Mouse (Mus musculus): ENCODE measurements at regions not wholly inside any gene's neighbourhood (a gene's known extent, or its start where the extent isn't known, plus 50 kb on each side); places are given as distances from the start of the nearest gene placed in this dataset.

DNA sequence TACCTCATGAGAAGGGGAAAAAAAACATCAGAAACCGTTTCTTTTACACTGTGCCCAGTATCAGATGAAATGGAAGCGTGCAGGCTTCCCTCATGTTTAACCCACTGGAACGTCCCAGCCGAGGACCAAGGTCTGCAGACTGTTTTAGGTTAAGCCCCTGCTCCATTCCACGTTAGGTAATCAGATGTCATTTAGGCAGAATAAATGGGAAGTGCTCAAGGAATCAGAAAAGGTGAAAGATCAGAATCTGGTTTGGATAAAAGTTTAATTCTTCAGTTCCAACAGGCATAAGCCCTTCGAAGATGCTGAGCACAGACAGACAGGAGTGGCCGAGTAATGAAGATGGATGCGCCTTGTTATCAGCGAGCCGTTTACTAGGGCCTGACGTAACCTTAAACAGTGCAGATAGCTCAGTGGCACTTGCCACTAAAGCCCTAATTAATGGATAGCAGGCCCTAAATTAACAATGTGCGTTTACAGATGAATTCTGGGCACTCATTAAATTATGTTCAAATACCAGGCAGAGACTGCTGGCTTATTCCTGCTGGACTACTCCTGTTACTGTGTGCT is 193.5 kb downstream of the Lmo4 start:
- no peak overlapping the region for H3K27ac ChIP-seq (ENCODE audit: control insufficient read depth, insufficient read depth, low read length)
- H3K36me3 ChIP-seq (ENCODE audit: control insufficient read depth, insufficient read depth, low read length), result no peaks in the 10 kb centered on the region
- no peak overlapping the region for H3K4me3 ChIP-seq (ENCODE audit: control insufficient read depth, insufficient read depth, low read length)
- DNase-seq, result no peak
- peaks cover 3% of the 10 kb centered on the region; the same call in 1 of the 2 replicates for H3K4me1 ChIP-seq (replicated peaks; ENCODE audit: control insufficient read depth, insufficient read depth, low read length)
- no peaks in the 10 kb centered on the region for H3K27me3 ChIP-seq (ENCODE audit: control insufficient read depth, insufficient read depth, low read length)
- 90% methylated on average over 12 of the region's 12 CpGs for WGBS
- TF ChIP-seq POLR2A (IDR thresholded peaks at IDR 0.05; ENCODE audit: control insufficient read depth, extremely low read depth, insufficient read depth, low read length, poor library complexity) (no peak), CTCF (IDR thresholded peaks at IDR 0.05; ENCODE audit: borderline replicate concordance, control insufficient read depth, extremely low read depth, insufficient read depth, low read length, poor library complexity) (no peak)

DNA sequence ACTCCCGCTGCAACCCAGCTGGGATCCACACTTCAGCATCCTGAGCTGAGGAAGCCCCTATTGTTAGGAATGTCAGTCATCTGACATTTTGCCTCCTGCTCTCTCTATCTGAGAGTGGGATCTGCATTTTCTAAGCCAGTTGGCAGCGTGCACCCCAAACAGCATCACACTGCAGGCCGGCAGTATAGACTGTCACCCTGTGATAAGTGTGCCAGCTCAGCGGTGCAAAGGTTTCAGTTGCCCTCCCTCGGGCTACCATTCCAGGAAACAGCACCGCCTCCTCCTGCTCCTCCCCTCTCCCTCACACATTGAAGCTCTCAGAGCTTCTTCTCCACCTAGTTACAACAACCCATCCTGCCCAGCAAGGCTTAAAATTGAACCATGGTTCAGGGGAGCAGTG is 194.5 kb downstream of the Lmo4 start:
- Histone ChIP-seq H3K4me3 (ENCODE audit: control insufficient read depth, insufficient read depth, low read length) (no peak overlapping the region), H3K27me3 (ENCODE audit: control insufficient read depth, insufficient read depth, low read length) (no peaks in the 10 kb centered on the region), H3K27ac (ENCODE audit: control insufficient read depth, insufficient read depth, low read length) (no peak overlapping the region), H3K36me3 (ENCODE audit: control insufficient read depth, insufficient read depth, low read length) (no peaks in the 10 kb centered on the region), H3K4me1 (replicated peaks; ENCODE audit: control insufficient read depth, insufficient read depth, low read length) (peaks cover 3% of the 10 kb centered on the region; the same call in 1 of the 2 replicates)
- WGBS, result 46% methylated on average over 6 of the region's 6 CpGs
- TF ChIP-seq CTCF (IDR thresholded peaks at IDR 0.05; ENCODE audit: borderline replicate concordance, control insufficient read depth, extremely low read depth, insufficient read depth, low read length, poor library complexity) (no peak), POLR2A (IDR thresholded peaks at IDR 0.05; ENCODE audit: control insufficient read depth, extremely low read depth, insufficient read depth, low read length, poor library complexity) (no peak)
- no peak for DNase-seq

DNA sequence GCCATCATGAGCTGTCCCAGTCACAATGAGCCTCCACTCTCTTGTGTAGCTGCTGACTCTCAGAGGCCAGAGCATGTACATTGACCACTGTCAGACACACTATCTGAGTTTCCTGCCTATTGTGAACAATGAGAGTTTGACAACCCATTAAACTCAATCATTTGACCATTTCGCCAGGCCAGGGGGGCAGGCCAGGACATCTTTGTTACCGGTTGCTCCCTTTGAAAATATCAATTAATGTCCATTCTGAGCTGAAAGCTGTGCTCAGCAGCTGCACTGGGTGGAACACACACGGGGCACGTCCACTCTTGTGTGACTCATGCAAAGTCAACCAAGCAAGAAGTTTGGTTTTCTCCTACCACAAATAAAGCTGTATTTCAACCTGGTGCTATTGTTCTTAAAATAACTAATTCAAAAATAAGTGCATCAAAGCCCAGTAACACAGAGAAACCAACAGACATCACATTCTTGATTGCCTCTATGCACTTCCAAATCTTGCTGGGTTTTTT is 197.9 kb downstream of the Lmo4 start:
- WGBS, result 92% methylated on average over 4 of the region's 4 CpGs
- Histone ChIP-seq H3K36me3 (ENCODE audit: control insufficient read depth, insufficient read depth, low read length) (no peaks in the 10 kb centered on the region), H3K27ac (ENCODE audit: control insufficient read depth, insufficient read depth, low read length) (no peak overlapping the region), H3K4me1 (replicated peaks; ENCODE audit: control insufficient read depth, insufficient read depth, low read length) (peaks cover 3% of the 10 kb centered on the region; the same call in 1 of the 2 replicates), H3K27me3 (ENCODE audit: control insufficient read depth, insufficient read depth, low read length) (no peaks in the 10 kb centered on the region), H3K4me3 (ENCODE audit: control insufficient read depth, insufficient read depth, low read length) (no peak overlapping the region)
- DNase-seq, result no peak
- no peak for TF ChIP-seq CTCF (IDR thresholded peaks at IDR 0.05; ENCODE audit: borderline replicate concordance, control insufficient read depth, extremely low read depth, insufficient read depth, low read length, poor library complexity)
- no peak for TF ChIP-seq POLR2A (IDR thresholded peaks at IDR 0.05; ENCODE audit: control insufficient read depth, extremely low read depth, insufficient read depth, low read length, poor library complexity)

- no peaks in the 10 kb centered on the region for H3K4me1 ChIP-seq (replicated peaks; ENCODE audit: control insufficient read depth, insufficient read depth, low read length)
- DNase-seq, result no peak
- no peak for TF ChIP-seq CTCF (IDR thresholded peaks at IDR 0.05; ENCODE audit: borderline replicate concordance, control insufficient read depth, extremely low read depth, insufficient read depth, low read length, poor library complexity)
- TF ChIP-seq POLR2A (IDR thresholded peaks at IDR 0.05; ENCODE audit: control insufficient read depth, extremely low read depth, insufficient read depth, low read length, poor library complexity), result no peak
- H3K27ac ChIP-seq (ENCODE audit: control insufficient read depth, insufficient read depth, low read length), result no peak overlapping the region
- H3K4me3 ChIP-seq (ENCODE audit: control insufficient read depth, insufficient read depth, low read length), result no peak overlapping the region
- H3K36me3 ChIP-seq (ENCODE audit: control insufficient read depth, insufficient read depth, low read length), result no peaks in the 10 kb centered on the region
- no peaks in the 10 kb centered on the region for H3K27me3 ChIP-seq (ENCODE audit: control insufficient read depth, insufficient read depth, low read length)
- WGBS, result 97% methylated on average over 8 of the region's 8 CpGs
Measured at GRCm38 (mm10) chr3:143997909-143998308, 207.1 kb downstream of the Lmo4 start.

DNA sequence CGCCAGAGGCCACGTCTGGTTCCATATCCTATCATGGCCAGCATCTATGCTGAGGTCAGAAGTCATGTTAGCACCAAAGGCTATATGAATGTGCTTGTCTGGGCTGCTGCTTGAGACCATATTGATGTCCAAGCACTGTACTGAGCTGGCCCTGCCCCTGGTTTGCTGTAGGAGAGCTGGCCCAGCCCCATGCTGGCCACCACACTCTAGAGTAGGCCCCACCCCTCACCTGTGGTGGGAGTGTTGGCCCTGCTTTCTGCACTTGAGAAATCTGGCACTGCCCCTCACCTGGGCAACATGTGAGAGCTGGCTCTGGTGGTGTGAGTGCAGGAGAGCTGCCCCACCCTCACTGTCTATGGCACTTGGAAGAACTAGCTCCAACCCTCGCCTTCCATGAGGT is 210.0 kb downstream of the Lmo4 start:
- Histone ChIP-seq H3K27me3 (ENCODE audit: control insufficient read depth, insufficient read depth, low read length) (no peaks in the 10 kb centered on the region), H3K4me1 (replicated peaks; ENCODE audit: control insufficient read depth, insufficient read depth, low read length) (no peaks in the 10 kb centered on the region), H3K4me3 (ENCODE audit: control insufficient read depth, insufficient read depth, low read length) (no peak overlapping the region), H3K27ac (ENCODE audit: control insufficient read depth, insufficient read depth, low read length) (no peak overlapping the region), H3K36me3 (ENCODE audit: control insufficient read depth, insufficient read depth, low read length) (no peaks in the 10 kb centered on the region)
- TF ChIP-seq POLR2A (IDR thresholded peaks at IDR 0.05; ENCODE audit: control insufficient read depth, extremely low read depth, insufficient read depth, low read length, poor library complexity) (no peak), CTCF (IDR thresholded peaks at IDR 0.05; ENCODE audit: borderline replicate concordance, control insufficient read depth, extremely low read depth, insufficient read depth, low read length, poor library complexity) (no peak)
- WGBS, result 98% methylated on average over 3 of the region's 3 CpGs
- DNase-seq, result no peak

GRCm38 (mm10) chr3:143988991-143989390 is 216.0 kb downstream of the Lmo4 start:
- Histone ChIP-seq H3K36me3 (ENCODE audit: control insufficient read depth, insufficient read depth, low read length) (no peaks in the 10 kb centered on the region), H3K4me1 (replicated peaks; ENCODE audit: control insufficient read depth, insufficient read depth, low read length) (no peaks in the 10 kb centered on the region), H3K4me3 (ENCODE audit: control insufficient read depth, insufficient read depth, low read length) (no peak overlapping the region), H3K27me3 (ENCODE audit: control insufficient read depth, insufficient read depth, low read length) (no peaks in the 10 kb centered on the region), H3K27ac (ENCODE audit: control insufficient read depth, insufficient read depth, low read length) (no peak overlapping the region)
- no peak for DNase-seq
- WGBS, result 96% methylated on average over 4 of the region's 4 CpGs
- TF ChIP-seq POLR2A (IDR thresholded peaks at IDR 0.05; ENCODE audit: control insufficient read depth, extremely low read depth, insufficient read depth, low read length, poor library complexity), result no peak
- TF ChIP-seq CTCF (IDR thresholded peaks at IDR 0.05; ENCODE audit: borderline replicate concordance, control insufficient read depth, extremely low read depth, insufficient read depth, low read length, poor library complexity), result no peak

- Histone ChIP-seq H3K4me1 (replicated peaks; ENCODE audit: control insufficient read depth, insufficient read depth, low read length) (no peaks in the 10 kb centered on the region), H3K4me3 (ENCODE audit: control insufficient read depth, insufficient read depth, low read length) (no peak overlapping the region), H3K36me3 (ENCODE audit: control insufficient read depth, insufficient read depth, low read length) (no peaks in the 10 kb centered on the region), H3K27me3 (ENCODE audit: control insufficient read depth, insufficient read depth, low read length) (no peaks in the 10 kb centered on the region), H3K27ac (ENCODE audit: control insufficient read depth, insufficient read depth, low read length) (no peak overlapping the region)
- WGBS, result 96% methylated on average over 5 of the region's 5 CpGs
- no peak for TF ChIP-seq POLR2A (IDR thresholded peaks at IDR 0.05; ENCODE audit: control insufficient read depth, extremely low read depth, insufficient read depth, low read length, poor library complexity)
- TF ChIP-seq CTCF (IDR thresholded peaks at IDR 0.05; ENCODE audit: borderline replicate concordance, control insufficient read depth, extremely low read depth, insufficient read depth, low read length, poor library complexity), result no peak
- no peak for DNase-seq
Measured at GRCm38 (mm10) chr3:143988037-143988436, 217.0 kb downstream of the Lmo4 start.

All from thymus, adult 2 months (tissue).